Mouse (Mus musculus): ENCODE results near the gene Olfr609. TPM values are rescaled to one million over a fixed set of nuclear protein-coding genes. Genes with fewer than 3 reads are reported as not detected.

Olfr609 gene
- not detected in 2 replicates for polyA plus RNA-seq (2012; rRNA removed)

DNA sequence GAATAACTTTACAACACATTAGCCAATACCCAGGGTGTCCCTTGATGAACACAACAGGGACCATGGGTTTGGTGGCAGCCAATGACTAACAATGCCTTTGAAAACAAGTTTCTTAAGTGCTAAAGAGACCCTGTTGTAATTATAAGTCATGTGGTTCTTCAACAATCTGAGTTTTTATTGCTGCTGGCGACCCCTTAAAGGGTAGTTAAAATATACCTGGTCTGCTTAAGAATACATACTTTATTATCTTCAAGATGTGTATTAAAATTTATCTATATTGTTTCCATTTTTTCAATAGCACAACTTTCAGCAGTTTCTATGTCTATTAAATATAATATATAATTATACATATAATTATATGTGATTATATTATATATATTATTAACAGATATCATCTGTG is at the start of gene Olfr609:
Gene Olfr609, minus strand, starts transcription at position 101 of the 400 bp plus-strand sequence.

GRCm38 (mm10) chr7:103542617-103543016 is 44.8 kb upstream of the Olfr609 start, which contains the start of gene Olfr612:
Gene Olfr612, minus strand, starts transcription at chr7:103542717.

GRCm38 (mm10) chr7:103520746-103521145 is 22.9 kb upstream of the Olfr609 start, which contains the start of gene Olfr611:
Gene Olfr611, minus strand, starts transcription at chr7:103520846.

DNA sequence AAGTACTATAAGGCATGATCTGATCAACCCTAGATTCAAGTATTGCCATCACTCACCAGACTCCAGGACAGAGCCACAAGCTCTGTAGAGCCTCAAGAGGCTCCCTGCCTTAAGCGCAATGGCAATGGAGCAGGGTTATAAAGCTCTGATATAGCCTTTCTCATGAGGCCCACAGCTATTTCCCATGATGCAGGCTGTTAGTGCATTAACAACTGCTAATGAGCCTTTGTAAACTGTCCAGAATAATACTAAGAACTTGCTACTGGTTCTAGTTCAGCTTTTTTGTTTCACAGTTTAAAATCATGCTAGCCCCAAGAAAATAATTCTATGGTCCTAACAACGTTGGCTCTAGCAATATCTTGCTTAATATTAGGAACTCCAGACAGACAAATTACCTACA is 14.2 kb upstream of the Olfr609 start, which contains the start of gene Olfr610:
Gene Olfr610, minus strand, starts transcription at position 101 of the 400 bp plus-strand sequence.

GRCm38 (mm10) chr7:103469577-103469976 is 28.3 kb downstream of the Olfr609 start, which contains the start of gene Olfr608:
Gene Olfr608, plus strand, starts transcription at chr7:103469877.

DNA sequence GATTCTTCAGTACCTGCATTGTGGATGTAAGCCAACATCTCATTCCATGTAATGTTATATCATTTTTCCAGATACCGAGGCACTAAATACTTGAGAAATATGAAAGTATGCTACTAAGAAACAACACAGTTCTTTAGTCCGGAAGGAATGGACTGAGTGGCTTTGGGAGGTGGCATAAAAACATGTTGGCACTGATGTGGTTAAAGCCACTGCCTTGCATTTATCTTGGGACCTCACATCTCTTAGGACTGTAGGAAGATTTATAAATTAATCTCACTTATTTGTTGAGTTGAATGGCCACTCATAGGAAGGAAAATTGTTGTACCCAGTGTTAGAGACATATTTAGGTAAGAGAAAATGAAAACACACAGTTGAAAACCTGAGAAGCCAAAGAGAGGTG is 49.1 kb downstream of the Olfr609 start, which contains the start of gene Olfr606:
Gene Olfr606, plus strand, starts transcription at position 301 of the 400 bp plus-strand sequence.

DNA sequence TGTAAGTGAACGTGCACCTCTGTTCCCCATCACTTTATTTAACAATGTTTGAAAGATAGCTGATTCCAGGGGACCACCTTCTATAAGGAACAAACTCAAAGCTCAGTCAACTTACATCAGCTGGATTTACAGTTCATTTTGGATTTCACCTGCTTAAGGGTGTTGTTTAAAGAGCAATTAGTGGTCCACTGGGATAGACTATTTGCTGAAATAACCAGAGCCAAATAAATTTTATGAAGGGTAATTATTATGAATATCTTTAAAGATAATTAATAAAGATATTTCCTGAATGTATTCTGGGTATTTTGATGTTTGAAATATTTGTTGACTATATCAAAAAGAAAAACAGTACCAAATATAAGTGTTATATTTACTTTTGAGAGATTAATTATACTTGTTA is 52.5 kb downstream of the Olfr609 start, which contains the start of gene Olfr605:
Gene Olfr605, minus strand, starts transcription at position 101 of the 400 bp plus-strand sequence.

Other genes with a start within 250 kb of the Olfr609 start
- gene Usp17ld, start 245.6 kb downstream of the Olfr609 start, polyA plus RNA-seq (2012; rRNA removed): not detected in 2 replicates
- gene Olfr596, start 192.4 kb downstream of the Olfr609 start, polyA plus RNA-seq (2012; rRNA removed): not detected in 2 replicates
- gene Olfr597, start 181.7 kb downstream of the Olfr609 start, polyA plus RNA-seq (2012; rRNA removed): not detected in 2 replicates
- gene Olfr598, start 174.5 kb downstream of the Olfr609 start, polyA plus RNA-seq (2012; rRNA removed): not detected in 2 replicates
- gene Olfr599, start 162.1 kb downstream of the Olfr609 start, polyA plus RNA-seq (2012; rRNA removed): not detected in 2 replicates
- gene Olfr600, start 148.4 kb downstream of the Olfr609 start, polyA plus RNA-seq (2012; rRNA removed): not detected in 2 replicates
- not detected in 2 replicates for gene Olfr601, start 135.4 kb downstream of the Olfr609 start, polyA plus RNA-seq (2012; rRNA removed)
- not detected in 2 replicates for gene Olfr603, start 111.9 kb downstream of the Olfr609 start, polyA plus RNA-seq (2012; rRNA removed)
- gene Usp17lc, start 83.0 kb downstream of the Olfr609 start, polyA plus RNA-seq (2012; rRNA removed): not detected in 2 replicates
- not detected in 2 replicates for gene Olfr605, start 52.6 kb downstream of the Olfr609 start, polyA plus RNA-seq (2012; rRNA removed)
- gene Olfr606, start 49.0 kb downstream of the Olfr609 start, polyA plus RNA-seq (2012; rRNA removed): not detected in 2 replicates
- not detected in 2 replicates for gene Olfr607, start 33.9 kb downstream of the Olfr609 start, polyA plus RNA-seq (2012; rRNA removed)
- gene Olfr608, start 28.2 kb downstream of the Olfr609 start, polyA plus RNA-seq (2012; rRNA removed): not detected in 2 replicates
- gene Olfr610, start 14.1 kb upstream of the Olfr609 start, polyA plus RNA-seq (2012; rRNA removed): not detected in 2 replicates
- not detected in 2 replicates for gene Olfr611, start 22.8 kb upstream of the Olfr609 start, polyA plus RNA-seq (2012; rRNA removed)
- not detected in 2 replicates for gene Olfr612, start 44.7 kb upstream of the Olfr609 start, polyA plus RNA-seq (2012; rRNA removed)
- not detected in 2 replicates for gene Olfr613, start 50.0 kb upstream of the Olfr609 start, polyA plus RNA-seq (2012; rRNA removed)
- gene Olfr615, start 58.0 kb upstream of the Olfr609 start, polyA plus RNA-seq (2012; rRNA removed): not detected in 2 replicates
- not detected in 2 replicates for gene Olfr616, start 71.1 kb upstream of the Olfr609 start, polyA plus RNA-seq (2012; rRNA removed)
- not detected in 2 replicates for gene Olfr617, start 75.0 kb upstream of the Olfr609 start, polyA plus RNA-seq (2012; rRNA removed)
- gene Olfr618, start 92.0 kb upstream of the Olfr609 start, polyA plus RNA-seq (2012; rRNA removed): 0.02 TPM in 2 replicates
- not detected in 2 replicates for gene Olfr619, start 102.5 kb upstream of the Olfr609 start, polyA plus RNA-seq (2012; rRNA removed)
- gene Olfr620, start 114.5 kb upstream of the Olfr609 start, polyA plus RNA-seq (2012; rRNA removed): not detected in 2 replicates
- not detected in 2 replicates for gene Olfr622, start 144.6 kb upstream of the Olfr609 start, polyA plus RNA-seq (2012; rRNA removed)
- not detected in 2 replicates for gene Olfr623, start 165.6 kb upstream of the Olfr609 start, polyA plus RNA-seq (2012; rRNA removed)
- 0.04 TPM in 2 replicates for gene Olfr624, start 173.1 kb upstream of the Olfr609 start, polyA plus RNA-seq (2012; rRNA removed)
- gene Olfr625-ps1, start 184.7 kb upstream of the Olfr609 start, polyA plus RNA-seq (2012; rRNA removed): not detected in 2 replicates
- gene Olfr243, start 216.6 kb upstream of the Olfr609 start, polyA plus RNA-seq (2012; rRNA removed): not detected in 2 replicates
- not detected in 2 replicates for gene Olfr628, start 232.3 kb upstream of the Olfr609 start, polyA plus RNA-seq (2012; rRNA removed)
- gene Olfr629, start 246.9 kb upstream of the Olfr609 start, polyA plus RNA-seq (2012; rRNA removed): not detected in 2 replicates